Mouse (Mus musculus) midbrain, postnatal 0 days (tissue): ENCODE measurements around the gene Ccser1. TPM values are rescaled to one million over a fixed set of nuclear protein-coding genes. Genes with fewer than 3 reads are reported as not detected.

ENCODE experiments used
- ATAC-seq: fragments of 200-750 bp; cut with Nextera tagmentation; 2 replicates; pipeline ENCODE4 v1.8.0; 2017; ENCODE audit warnings: moderate number of reproducible peaks, mild to moderate bottlenecking, moderate TSS enrichment, moderate library complexity; ENCODE audit not compliant: low FRiP score
- DNase-seq: peaks from one replicate; pipeline ENCODE4 v3.0.0-alpha.2; 2015; ENCODE audit warnings: low spot score
- H3K27ac ChIP-seq: fragments of 300-500 bp; sonication (generic); 2 replicates; pipeline ENCODE4 v1.5.1; 2014; ENCODE audit warnings: low read depth, mild to moderate bottlenecking, low read length, mixed read lengths
- H3K27me3 ChIP-seq: fragments of 300-500 bp; sonication (generic); 2 replicates; pipeline ENCODE4 v1.6.1; 2014; ENCODE audit warnings: low read length, control low read depth, mixed read lengths; ENCODE audit not compliant: insufficient read depth
- H3K36me3 ChIP-seq: fragments of 300-500 bp; sonication (generic); 2 replicates; pipeline ENCODE4 v1.6.1; 2014; ENCODE audit warnings: low read length, control low read depth, mixed read lengths; ENCODE audit not compliant: insufficient read depth
- H3K4me1 ChIP-seq: fragments of 300-500 bp; sonication (generic); 2 replicates; pipeline ENCODE4 v1.6.1; 2014; ENCODE audit warnings: mild to moderate bottlenecking, control low read depth, antibody characterized with exemption, low read length, mixed read lengths; ENCODE audit not compliant: insufficient read depth
- H3K4me2 ChIP-seq: fragments of 300-500 bp; sonication (generic); 2 replicates; pipeline ENCODE4 v1.6.1; 2014; ENCODE audit warnings: low read depth, mild to moderate bottlenecking, low read length, mixed read lengths; ENCODE audit not compliant: poor library complexity, severe bottlenecking
- H3K4me3 ChIP-seq: fragments of 300-500 bp; sonication (generic); 2 replicates; pipeline ENCODE4 v1.5.1; 2014; ENCODE audit warnings: low read depth, mild to moderate bottlenecking, low read length, moderate library complexity
- H3K9ac ChIP-seq: fragments of 300-500 bp; sonication (generic); replicated peaks from 2 replicates; pipeline ENCODE4 v1.6.1; 2014; ENCODE audit warnings: mild to moderate bottlenecking, low read length, moderate library complexity, mixed read lengths; ENCODE audit not compliant: poor library complexity, severe bottlenecking
- H3K9me3 ChIP-seq: fragments of 300-500 bp; sonication (generic); 2 replicates; pipeline ENCODE4 v1.6.1; 2016; ENCODE audit warnings: low read length, control low read depth
- CTCF ChIP-seq: IDR thresholded peaks from 2 replicates; pipeline ENCODE4 v1.5.1; 2016; ENCODE audit warnings: antibody characterized with exemption, mild to moderate bottlenecking
- WGBS: fragments of 180-500 bp; shearing (Covaris S2); extraction: QIAGEN DNeasy Blood & Tissue Kit; methylation state at CpG from one replicate; pipeline ENCODE4 v1.1.7; 2014; 5-methylcytosine and 5-hydroxymethylcytosine counted together
- polyA plus RNA-seq: library from polyadenylated mRNA; unstranded; fragments of >200 nt; fragmentation: Nextera tagmentation; extraction: Ambion mirVana; gene quantifications from 2 replicates; pipeline ENCODE4 v1.2.1, GENCODE M21; 2015
- total RNA-seq: library from RNA; depleted of rRNA; stranded (reverse); fragments of >200 nt; gene quantifications from 2 replicates; pipeline ENCODE4 v1.2.3, GENCODE M21; 2014

The Ccser1 gene
- total and polyA plus RNA-seq, 2 experiments from 2014 or later, result 13.9 to 51.4 TPM

DNA sequence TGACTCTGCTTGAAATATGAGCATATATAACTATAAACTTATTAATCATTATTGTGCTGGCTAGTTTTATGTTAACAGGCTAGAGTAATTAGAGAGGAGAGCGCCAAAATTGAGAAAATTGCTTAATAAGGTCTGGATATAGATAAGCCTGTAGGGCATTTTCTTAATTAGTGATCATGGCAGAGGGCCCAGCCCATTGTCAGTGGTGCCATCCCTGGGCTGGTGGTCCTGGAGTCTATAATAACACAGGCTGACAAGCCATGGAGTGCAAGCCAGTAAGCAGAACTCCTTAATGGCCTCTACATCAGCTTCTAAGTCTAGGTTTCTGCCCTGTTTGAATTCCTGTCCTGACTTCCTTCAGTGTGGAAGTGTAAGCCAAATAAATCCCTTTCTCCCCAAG lies 206.9 kb downstream of the Ccser1 start:
- ATAC-seq, result no peak
- DNase-seq, result peak; percentile 5
- 73% methylated on average over 1 of the region's 1 CpGs for WGBS

DNA sequence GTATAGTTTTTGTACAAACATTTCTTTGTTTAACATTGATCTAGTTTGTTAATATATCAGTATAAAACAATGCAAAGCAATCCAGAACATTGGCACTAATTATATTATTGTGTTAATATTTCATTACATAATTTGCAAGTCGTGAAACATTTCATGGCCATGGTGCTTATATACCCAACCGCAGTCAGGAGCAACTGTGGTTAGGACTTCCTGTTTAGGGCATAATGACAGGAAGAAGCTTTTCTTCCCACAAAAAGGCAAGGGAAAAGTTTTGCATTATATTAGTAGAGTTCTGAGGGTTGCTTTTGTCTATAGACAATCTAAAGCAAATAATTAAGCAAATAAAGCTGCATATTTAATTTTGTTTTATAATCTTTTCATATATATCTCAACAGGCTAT lies 247.4 kb downstream of the Ccser1 start:
- no peak for ATAC-seq
- H3K36me3 ChIP-seq, result no peaks in the 10 kb centered on the region
- H3K9me3 ChIP-seq, result no peaks in the 10 kb centered on the region
- no peaks in the 10 kb centered on the region for H3K27me3 ChIP-seq
- WGBS, result 84% methylated on average over 2 of the region's 2 CpGs
- H3K9ac ChIP-seq, result no peak overlapping the region
- no peak for TF ChIP-seq CTCF
- H3K4me1 ChIP-seq, result no peaks in the 10 kb centered on the region
- no peak overlapping the region for H3K4me2 ChIP-seq
- H3K4me3 ChIP-seq, result no peak overlapping the region
- no peak for DNase-seq
- no peak overlapping the region for H3K27ac ChIP-seq

More for the DNA sequence above, 206.9 kb downstream of the Ccser1 start:
- Histone ChIP-seq H3K9me3 (no peaks in the 10 kb centered on the region), H3K4me2 (no peak overlapping the region), H3K4me1 (0 out of 2 replicates have a peak, but pooled peaks cover 4% of the 10 kb centered on the region), H3K27ac (no peak overlapping the region), H3K36me3 (no peaks in the 10 kb centered on the region), H3K27me3 (no peaks in the 10 kb centered on the region), H3K4me3 (no peak overlapping the region), H3K9ac (no peak overlapping the region)
- TF ChIP-seq CTCF, result no peak

DNA sequence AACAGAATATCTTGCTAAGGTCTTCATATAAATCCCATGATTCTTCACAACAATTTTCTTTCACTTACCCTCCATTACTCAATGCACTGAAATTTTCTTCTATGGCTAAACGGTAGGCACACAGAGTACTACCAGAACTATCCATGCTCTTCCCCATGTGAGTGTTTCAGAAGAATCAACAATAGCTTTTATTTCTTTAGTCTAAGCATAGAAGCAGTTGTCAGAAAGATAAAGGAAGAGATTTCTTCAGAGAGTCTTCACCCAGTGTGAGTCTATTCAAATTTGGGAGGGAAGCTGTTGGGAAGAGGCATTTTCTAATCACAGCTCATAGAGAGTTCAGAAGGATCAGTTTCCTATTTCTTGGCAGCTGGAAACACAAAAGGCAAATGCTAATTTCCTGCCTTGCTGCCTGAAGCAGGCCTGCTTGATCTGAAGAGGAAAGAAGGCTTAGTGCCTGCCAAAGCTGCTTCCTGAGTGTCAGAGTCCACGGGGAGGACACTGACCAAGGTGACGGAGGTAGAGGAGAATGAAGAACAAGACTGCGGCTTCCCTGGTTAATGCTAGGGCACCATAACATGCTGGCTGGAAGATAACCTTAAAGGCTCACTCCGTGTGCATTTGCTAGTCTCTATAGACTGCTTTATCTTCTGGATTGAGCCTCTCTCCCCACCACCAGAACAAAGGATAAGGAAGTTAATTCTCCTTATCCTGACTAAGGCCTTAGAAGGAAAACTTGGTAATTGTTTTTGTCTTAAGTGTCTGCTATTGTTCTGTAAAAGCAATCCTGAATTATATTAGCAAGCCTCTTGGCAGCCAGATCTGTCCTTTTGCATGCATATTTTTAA lies 251.0 kb downstream of the Ccser1 start:
- H3K27me3 ChIP-seq, result no peaks in the 10 kb centered on the region
- no peak overlapping the region for H3K9ac ChIP-seq
- no peak overlapping the region for H3K4me2 ChIP-seq
- no peaks in the 10 kb centered on the region for H3K4me1 ChIP-seq
- no peak overlapping the region for H3K4me3 ChIP-seq
- no peaks in the 10 kb centered on the region for H3K36me3 ChIP-seq
- ATAC-seq, result no peak
- H3K27ac ChIP-seq, result no peak overlapping the region
- no peaks in the 10 kb centered on the region for H3K9me3 ChIP-seq
- TF ChIP-seq CTCF, result no peak
- 10% methylated on average over 5 of the region's 5 CpGs for WGBS
- peak; percentile 14 for DNase-seq

DNA sequence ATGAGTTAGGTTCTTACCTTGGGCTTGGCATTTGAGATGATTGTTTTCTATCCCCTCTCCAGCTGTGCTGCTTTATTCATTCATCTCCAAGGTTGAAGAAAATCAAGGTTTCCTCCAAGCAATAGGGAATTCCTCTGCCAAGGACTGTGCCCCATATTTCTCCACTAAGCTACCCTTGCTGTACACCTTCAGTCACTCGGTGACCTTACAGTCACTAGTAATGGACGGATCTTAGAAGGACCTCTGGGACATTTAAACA lies 251.5 kb downstream of the Ccser1 start:
- no peaks in the 10 kb centered on the region for H3K9me3 ChIP-seq
- 72% methylated on average over 2 of the region's 2 CpGs for WGBS
- TF ChIP-seq CTCF, result no peak

DNA sequence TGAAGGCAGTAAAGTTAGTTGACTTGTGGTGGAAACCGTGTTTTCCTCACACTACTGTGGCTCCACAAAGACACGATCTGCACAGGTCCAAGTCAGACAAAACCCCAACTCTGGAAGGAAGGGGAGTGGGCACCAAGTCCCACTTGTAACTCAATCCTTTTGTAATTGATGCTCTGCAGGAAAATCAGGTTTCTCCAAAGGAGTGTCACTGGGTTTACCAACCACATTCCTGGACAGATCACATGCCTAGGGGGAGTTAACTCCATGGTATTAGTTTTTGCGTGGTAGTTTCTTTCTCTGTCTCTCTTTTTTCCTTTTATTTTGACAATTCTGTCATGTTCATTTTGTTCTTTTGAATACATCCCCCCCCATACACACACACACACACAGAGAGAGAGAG lies 252.0 kb downstream of the Ccser1 start:
- no peaks in the 10 kb centered on the region for H3K4me1 ChIP-seq
- no peaks in the 10 kb centered on the region for H3K9me3 ChIP-seq
- no peak for ATAC-seq
- 64% methylated on average over 3 of the region's 3 CpGs for WGBS
- H3K36me3 ChIP-seq, result no peaks in the 10 kb centered on the region
- no peaks in the 10 kb centered on the region for H3K27me3 ChIP-seq
- no peak overlapping the region for H3K9ac ChIP-seq
- no peak overlapping the region for H3K27ac ChIP-seq
- no peak overlapping the region for H3K4me2 ChIP-seq
- DNase-seq, result no peak
- no peak overlapping the region for H3K4me3 ChIP-seq
- no peak for TF ChIP-seq CTCF

More for the DNA sequence above, 251.5 kb downstream of the Ccser1 start:
- no peaks in the 10 kb centered on the region for H3K4me1 ChIP-seq
- ATAC-seq (no peak), DNase-seq (no peak)
- no peaks in the 10 kb centered on the region for H3K36me3 ChIP-seq
- no peak overlapping the region for H3K9ac ChIP-seq
- no peak overlapping the region for H3K4me3 ChIP-seq
- H3K4me2 ChIP-seq, result no peak overlapping the region
- no peak overlapping the region for H3K27ac ChIP-seq
- H3K27me3 ChIP-seq, result no peaks in the 10 kb centered on the region

DNA sequence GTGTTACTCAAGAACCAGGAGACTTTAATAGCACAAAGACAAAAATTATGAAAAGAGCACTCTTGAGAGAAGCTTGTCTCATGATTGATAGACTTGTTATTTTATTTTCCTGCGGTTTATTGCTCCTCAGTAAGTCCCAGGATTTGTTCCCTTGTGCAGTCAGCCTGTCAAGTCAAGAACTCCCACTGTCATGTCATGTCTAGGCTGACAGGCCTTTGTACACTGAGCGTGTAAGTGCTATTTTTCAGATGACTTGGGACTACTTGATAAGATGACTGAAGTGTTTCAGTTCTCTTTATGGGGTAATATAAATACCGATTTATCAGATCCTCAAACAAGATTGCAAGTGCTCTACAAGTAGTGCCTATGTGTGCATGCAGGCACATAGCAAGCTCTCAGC lies 252.6 kb downstream of the Ccser1 start:
- 44% methylated on average over 3 of the region's 3 CpGs for WGBS
- Histone ChIP-seq H3K27ac (no peak overlapping the region), H3K9me3 (no peaks in the 10 kb centered on the region), H3K4me2 (no peak overlapping the region), H3K4me3 (no peak overlapping the region), H3K4me1 (no peaks in the 10 kb centered on the region), H3K27me3 (no peaks in the 10 kb centered on the region), H3K36me3 (no peaks in the 10 kb centered on the region), H3K9ac (no peak overlapping the region)
- ATAC-seq (no peak), DNase-seq (no peak)
- TF ChIP-seq CTCF, result no peak
